Mouse (Mus musculus) CH12.LX (cell line): ENCODE data around the gene Gm10553. TPM values are rescaled to one million over a fixed set of nuclear protein-coding genes. Genes with fewer than 3 reads are reported as not detected.
"Not testable (repeated sequence)": the region's sequence is repeated elsewhere in the genome, so short reads cannot be mapped to it uniquely, and the experiment has no call there.

Experiments
- DNase-seq: peaks from one replicate; pipeline ENCODE4 v3.0.0-alpha.2; 2013; ENCODE audit errors: extremely low read depth
- H3K27ac ChIP-seq: 2 replicates; pipeline ENCODE4 v1.5.1; 2012; ENCODE audit warnings: low read depth, mild to moderate bottlenecking, control low read depth, moderate library complexity; ENCODE audit not compliant: insufficient read depth
- H3K27me3 ChIP-seq: replicated peaks from 2 replicates; pipeline ENCODE3; 2012; ENCODE audit warnings: inconsistent platforms
- H3K36me3 ChIP-seq, 2 experiments: replicated peaks in 1 of 2; 2 replicates each; pipeline versions ENCODE3 to v1.6.1; 2012; ENCODE audit warnings: inconsistent platforms in 1 of 2, low read length in 1 of 2, mild to moderate bottlenecking in 1 of 2, mixed read lengths in 1 of 2, moderate library complexity in 1 of 2; ENCODE audit not compliant: control insufficient read depth in 1 of 2, insufficient read depth in 1 of 2
- H3K4me1 ChIP-seq, 2 experiments: 2 replicates each; pipeline ENCODE4 v1.6.1; 2012; ENCODE audit warnings: inconsistent platforms in 1 of 2, moderate library complexity in 1 of 2; ENCODE audit not compliant: insufficient read depth in 2 of 2, control insufficient read depth in 1 of 2
- H3K4me2 ChIP-seq: 2 replicates; pipeline ENCODE4 v1.6.1; 2012; ENCODE audit warnings: low read depth, mild to moderate bottlenecking, control low read depth; ENCODE audit not compliant: poor library complexity, insufficient read depth, severe bottlenecking
- H3K4me3 ChIP-seq, 3 experiments: fragments of 150-350 bp in 1 of 3; sonication (generic) in 1 of 3; replicated peaks in 1 of 3; 2 replicates each; pipeline versions ENCODE3 to v1.5.1; 2011 to 2012; ENCODE audit warnings: low read depth in 2 of 3, low read length in 2 of 3, mild to moderate bottlenecking in 2 of 3, moderate library complexity in 2 of 3, control low read depth in 1 of 3, improper control_type of control experiment in 1 of 3, inconsistent platforms in 1 of 3, mixed read lengths in 1 of 3; ENCODE audit not compliant: poor library complexity in 1 of 3
- H3K79me2 ChIP-seq: replicated peaks from 2 replicates; pipeline ENCODE4 v1.6.1; 2012; ENCODE audit warnings: mild to moderate bottlenecking, moderate library complexity; ENCODE audit not compliant: control insufficient read depth, poor library complexity, insufficient read depth, severe bottlenecking; ENCODE audit errors: extremely low read depth
- H3K9ac ChIP-seq: 2 replicates; pipeline ENCODE4 v1.6.1; 2012; ENCODE audit warnings: low read depth, mild to moderate bottlenecking, control low read depth, moderate library complexity; ENCODE audit not compliant: insufficient read depth
- H3K9me3 ChIP-seq: replicated peaks from 2 replicates; pipeline ENCODE3; 2012; ENCODE audit warnings: low read length, inconsistent platforms, mixed read lengths
- BHLHE40 ChIP-seq: IDR thresholded peaks from 2 replicates; pipeline ENCODE4 v1.6.1; 2011; ENCODE audit warnings: mild to moderate bottlenecking, low read depth, low read length, improper control_type of control experiment
- ELF1 ChIP-seq: IDR thresholded peaks from 2 replicates; pipeline ENCODE4 v1.6.1; 2014; ENCODE audit warnings: low read depth, mild to moderate bottlenecking, inconsistent platforms, low read length, improper control_type of control experiment
- EP300 ChIP-seq: IDR thresholded peaks from 2 replicates; pipeline ENCODE4 v1.6.1; 2011; ENCODE audit warnings: low read length, improper control_type of control experiment
- ETS1 ChIP-seq: conservative IDR thresholded peaks from 2 replicates; pipeline ENCODE4 v1.6.1; 2012; ENCODE audit warnings: low read depth, mild to moderate bottlenecking, inconsistent platforms, low read length, improper control_type of control experiment, moderate library complexity
- HCFC1 ChIP-seq: IDR thresholded peaks from 2 replicates; pipeline ENCODE4 v1.6.1; 2012; ENCODE audit warnings: low read depth, mild to moderate bottlenecking, inconsistent platforms, low read length, improper control_type of control experiment
- IRF4 ChIP-seq: IDR thresholded peaks from 2 replicates; pipeline ENCODE4 v1.6.1; 2014; ENCODE audit warnings: low read depth, mild to moderate bottlenecking, inconsistent platforms, low read length, improper control_type of control experiment
- JUN ChIP-seq: IDR thresholded peaks from 2 replicates; pipeline ENCODE4 v1.6.1; 2011; ENCODE audit warnings: low read depth, mild to moderate bottlenecking, low read length, improper control_type of control experiment, moderate library complexity; ENCODE audit not compliant: insufficient read depth
- JUND ChIP-seq: conservative IDR thresholded peaks from 2 replicates; pipeline ENCODE4 v1.6.1; 2011; ENCODE audit warnings: low read depth, low read length, improper control_type of control experiment
- KAT2A ChIP-seq: IDR thresholded peaks from 2 replicates; pipeline ENCODE4 v1.6.1; 2012; ENCODE audit warnings: low read length, improper control_type of control experiment, inconsistent platforms; ENCODE audit not compliant: insufficient replicate concordance
- MAFK ChIP-seq: IDR thresholded peaks from 2 replicates; pipeline ENCODE4 v1.6.1; 2011; ENCODE audit warnings: low read length, improper control_type of control experiment; ENCODE audit not compliant: insufficient replicate concordance
- MEF2A ChIP-seq: IDR thresholded peaks from 2 replicates; pipeline ENCODE4 v1.6.1; 2014; ENCODE audit warnings: low read depth, mild to moderate bottlenecking, inconsistent platforms, low read length, improper control_type of control experiment, borderline replicate concordance
- POLR2A ChIP-seq: IDR thresholded peaks from 2 replicates; pipeline ENCODE4 v1.6.1; 2011; ENCODE audit warnings: low read depth, mild to moderate bottlenecking, improper control_type of control experiment, low read length
- RCOR1 ChIP-seq: conservative IDR thresholded peaks from 2 replicates; pipeline ENCODE4 v1.6.1; 2012; ENCODE audit warnings: low read depth, mild to moderate bottlenecking, inconsistent platforms, low read length, improper control_type of control experiment
- SIN3A ChIP-seq: IDR thresholded peaks from 2 replicates; pipeline ENCODE4 v1.6.1; 2012; ENCODE audit warnings: low read length, improper control_type of control experiment, inconsistent platforms
- TCF12 ChIP-seq: IDR thresholded peaks from 2 replicates; pipeline ENCODE4 v1.6.1; 2014; ENCODE audit warnings: low read depth, mild to moderate bottlenecking, inconsistent platforms, low read length, improper control_type of control experiment
- dilution Hi-C: fragments of 300-500 bp; cut with MboI; formaldehyde crosslinking; loops from 2 replicates; pipeline ENCODE4 v1.14.3; 2020; ENCODE audit warnings: low sequenced_read_pairs; ENCODE audit not compliant: extremely low pct_unique_long_range_greater_than_20kb, extremely low pct_ligation_motif_present
- in situ Hi-C: fragments of 300-500 bp; cut with MboI; formaldehyde crosslinking; loops from 3 replicates; pipeline ENCODE4 v1.14.3; 2019; ENCODE audit warnings: low sequenced_read_pairs, low pct_ligation_motif_present, low pct_unique_long_range_greater_than_20kb, mixed read lengths
- polyA plus RNA-seq: library from polyadenylated mRNA; unstranded; fragments of >175 nt; gene quantifications from 2 replicates; pipeline ENCODE4 v1.2.1, GENCODE M21; 2012; ENCODE audit warnings: low read depth; ENCODE audit not compliant: insufficient read length
- total RNA-seq, 2 experiments: library from RNA; depleted of rRNA; stranded (reverse); fragments of 300-350 nt in 1 of 2; fragments of >200 nt in 1 of 2; gene quantifications; 2 replicates each; pipeline ENCODE4 v1.2.3; 2012 to 2014

The Gm10553 gene
- total and polyA plus RNA-seq, 3 experiments, result not detected

DNA sequence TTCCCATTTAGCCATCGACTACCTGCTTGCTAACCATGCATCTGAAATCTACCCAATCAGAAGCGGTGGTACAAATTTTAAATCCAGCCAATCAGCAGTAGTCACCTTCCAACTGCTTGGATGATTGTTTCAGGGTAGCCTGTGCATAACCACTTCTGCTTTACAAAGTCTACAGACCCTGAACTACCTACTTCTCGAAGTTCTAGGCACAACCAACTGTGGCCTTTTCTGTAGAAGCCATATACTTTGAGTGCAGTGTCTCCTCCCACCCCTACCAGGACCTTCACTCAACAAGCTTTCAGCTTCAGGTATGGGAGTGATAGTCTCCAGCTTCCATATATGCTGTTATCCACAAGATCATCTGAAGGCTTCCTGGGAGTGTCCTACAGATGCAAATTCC, 7.8 kb upstream of the Gm10553 start:
- dilution Hi-C loops, H3K4me3 ChIP-seq, DNase-seq, H3K9me3 ChIP-seq, H3K36me3 ChIP-seq, H3K9ac ChIP-seq, H3K79me2 ChIP-seq, H3K27me3 ChIP-seq, H3K27ac ChIP-seq, H3K4me2 ChIP-seq, H3K4me1 ChIP-seq, in situ Hi-C loops: not testable (repeated sequence)

GRCm38 (mm10) chr1:85093011-85093572, 6.9 kb upstream of the Gm10553 start:
- H3K27ac ChIP-seq, result 0 out of 2 replicates have a peak overlapping the region, but pooled peaks have one; percentile 53
- dilution Hi-C loops, H3K27me3 ChIP-seq, H3K36me3 ChIP-seq, H3K79me2 ChIP-seq, H3K4me3 ChIP-seq, in situ Hi-C loops, H3K9me3 ChIP-seq, H3K4me1 ChIP-seq: not testable (repeated sequence)
- H3K9ac ChIP-seq, result peak overlapping the region; percentile 3; the same call in 1 of the 2 replicates
- H3K4me2 ChIP-seq, result peak overlapping the region; percentile 24
- peak; percentile 64; the same call in 1 of the 2 replicates for TF ChIP-seq EP300
- 0 out of 2 replicates have a peak, but pooled peaks have one; percentile 20 for TF ChIP-seq TCF12
- 0 out of 2 replicates have a peak, but pooled peaks have one; percentile 40 for TF ChIP-seq ETS1
- 0 out of 2 replicates have a peak, but pooled peaks have one; percentile 35 for TF ChIP-seq KAT2A
- TF ChIP-seq IRF4, result 0 out of 2 replicates have a peak, but pooled peaks have one; percentile 14
- DNase-seq, result peak; percentile 65

DNA sequence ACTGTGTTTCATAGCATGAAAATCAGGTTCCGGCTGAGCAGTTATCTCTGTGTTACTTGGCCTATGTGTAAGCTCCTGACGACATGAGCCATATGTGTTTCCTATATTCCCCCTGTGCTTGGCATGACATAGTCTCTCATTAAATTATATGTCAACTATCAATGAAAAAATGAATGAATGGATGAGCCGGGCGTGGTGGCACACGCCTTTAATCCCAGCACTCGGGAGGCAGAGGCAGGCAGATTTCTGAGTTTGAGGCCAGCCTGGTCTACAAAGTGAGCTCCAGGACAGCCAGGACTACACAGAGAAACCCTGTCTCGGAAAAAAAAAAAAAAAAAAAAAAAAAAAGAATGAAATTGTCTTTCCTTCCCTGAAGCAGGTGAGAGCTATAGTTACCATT, 883 bp upstream of the Gm10553 start:
- H3K79me2 ChIP-seq, H3K36me3 ChIP-seq, H3K27me3 ChIP-seq, H3K9me3 ChIP-seq, dilution Hi-C loops, H3K4me2 ChIP-seq, DNase-seq, H3K27ac ChIP-seq, in situ Hi-C loops, H3K4me3 ChIP-seq, H3K9ac ChIP-seq: not testable (repeated sequence)
- H3K4me1 ChIP-seq, result peaks cover 3 to 11% of the 10 kb centered on the region in 2 experiments; a peak in 3 of 4 replicates

DNA sequence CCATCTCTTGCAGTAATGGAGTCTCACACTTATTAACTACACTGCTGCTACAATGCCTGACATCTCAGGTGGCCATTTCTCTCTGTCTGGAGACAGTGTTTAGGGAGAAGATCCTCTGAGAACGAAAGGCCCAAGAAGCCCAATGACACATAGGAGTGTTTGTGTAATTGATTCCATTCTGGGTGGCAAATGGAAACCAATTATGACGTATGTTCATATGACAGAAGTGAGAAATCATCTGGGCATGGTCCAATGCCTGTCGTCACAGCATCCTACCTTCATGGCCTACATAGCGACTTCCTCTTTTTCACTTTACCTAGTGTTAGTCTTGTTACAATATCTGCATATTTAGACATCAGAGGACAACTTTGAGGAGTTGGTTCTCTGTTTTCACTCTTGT, 1.8 kb downstream of the Gm10553 start:
- H3K4me3 ChIP-seq, H3K4me2 ChIP-seq, DNase-seq, in situ Hi-C loops, H3K9me3 ChIP-seq, H3K9ac ChIP-seq, dilution Hi-C loops, H3K36me3 ChIP-seq, H3K27me3 ChIP-seq, H3K79me2 ChIP-seq: not testable (repeated sequence)
- Histone ChIP-seq H3K27ac (peak overlapping the region; percentile 68), H3K4me1 (peaks cover 3 to 11% of the 10 kb centered on the region in 2 experiments; a peak in 3 of 4 replicates)
- TF ChIP-seq POLR2A (peak; percentile 31; the same call in 1 of the 2 replicates), TCF12 (peak; percentile 56; the same call in 1 of the 2 replicates), SIN3A (0 out of 2 replicates have a peak, but pooled peaks have one; percentile 39), EP300 (peak; percentile 62; the same call in 1 of the 2 replicates), IRF4 (peak; percentile 68), BHLHE40 (peak; percentile 43), JUN (peak; percentile 67; the same call in 1 of the 2 replicates), RCOR1 (0 out of 2 replicates have a peak, but pooled peaks have one; percentile 37), JUND (peak; percentile 62; the same call in 1 of the 2 replicates), HCFC1 (peak; percentile 36; the same call in 1 of the 2 replicates), MAFK (0 out of 2 replicates have a peak, but pooled peaks have one; percentile 19), MEF2A (peak; percentile 59; the same call in 1 of the 2 replicates), ELF1 (0 out of 2 replicates have a peak, but pooled peaks have one; percentile 25)
